Mouse (Mus musculus) heart, postnatal 0 days (tissue): ENCODE results near the gene B9d2.

Source experiments
- CTCF ChIP-seq: IDR thresholded peaks from 2 replicates; pipeline ENCODE4 v1.5.1; 2016; ENCODE audit warnings: antibody characterized with exemption, control low read depth, low read depth
- EP300 ChIP-seq: IDR thresholded peaks from 2 replicates; pipeline ENCODE4 v1.6.1; 2016; ENCODE audit warnings: antibody characterized with exemption, low read depth

GRCm38 (mm10) chr7:25711731-25712197 is 31.2 kb downstream of the B9d2 start:
- TF ChIP-seq CTCF: no peak
- no peak for TF ChIP-seq EP300
